Mouse (Mus musculus) CD4-positive helper T cell, adult 2 months (primary cell): ENCODE data around the gene Ccdc144b.

Experiments used
- DNase-seq: peaks from one replicate; pipeline ENCODE4 v3.0.0-alpha.2; 2012; ENCODE audit warnings: low read depth, missing footprints, low spot score

The Ccdc144b gene

DNA sequence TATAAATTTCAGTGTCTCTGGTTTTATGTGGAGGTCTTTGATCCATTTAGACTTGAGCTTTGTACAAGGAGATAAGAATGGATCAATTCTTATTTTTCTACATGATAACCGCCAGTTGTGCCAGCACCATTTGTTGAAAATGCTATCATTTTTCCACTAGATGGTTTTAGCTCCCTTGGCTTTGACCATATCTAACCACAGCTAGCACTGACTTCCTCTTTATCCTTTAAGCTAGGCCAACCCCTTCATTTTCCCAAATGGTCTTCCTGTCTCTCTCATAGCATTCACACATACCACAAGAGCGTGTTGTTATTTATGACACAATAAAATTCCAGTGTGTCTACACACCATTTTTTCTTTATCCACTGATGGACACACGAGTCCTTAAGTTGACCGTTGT, 23.4 kb downstream of the Ccdc144b start:
- DNase-seq, result no peak

GRCm38 (mm10) chr3:36025732-36026131, 27.6 kb downstream of the Ccdc144b start:
- no peak for DNase-seq

DNA sequence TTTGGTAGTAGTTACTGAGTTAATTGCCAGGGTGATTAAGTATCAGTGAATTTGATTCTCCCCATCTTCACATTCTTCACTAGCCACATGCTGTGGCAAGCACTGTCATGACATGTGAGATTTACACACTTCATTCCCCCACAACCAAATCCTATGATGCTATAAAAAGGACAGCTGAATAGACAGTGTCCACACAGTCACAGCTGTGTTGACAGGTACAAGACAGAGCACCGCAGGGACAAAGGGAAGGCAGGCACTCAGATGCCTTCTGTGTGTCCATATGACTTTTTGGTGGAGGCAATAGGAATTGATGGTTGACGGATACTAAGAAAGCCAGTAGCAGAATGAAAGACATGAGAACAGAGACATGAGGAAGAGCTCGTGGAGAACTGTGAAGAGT, 42.1 kb downstream of the Ccdc144b start:
- no peak for DNase-seq

- no peak for DNase-seq
Observed at GRCm38 (mm10) chr3:36008411-36009154, 44.8 kb downstream of the Ccdc144b start.

DNA sequence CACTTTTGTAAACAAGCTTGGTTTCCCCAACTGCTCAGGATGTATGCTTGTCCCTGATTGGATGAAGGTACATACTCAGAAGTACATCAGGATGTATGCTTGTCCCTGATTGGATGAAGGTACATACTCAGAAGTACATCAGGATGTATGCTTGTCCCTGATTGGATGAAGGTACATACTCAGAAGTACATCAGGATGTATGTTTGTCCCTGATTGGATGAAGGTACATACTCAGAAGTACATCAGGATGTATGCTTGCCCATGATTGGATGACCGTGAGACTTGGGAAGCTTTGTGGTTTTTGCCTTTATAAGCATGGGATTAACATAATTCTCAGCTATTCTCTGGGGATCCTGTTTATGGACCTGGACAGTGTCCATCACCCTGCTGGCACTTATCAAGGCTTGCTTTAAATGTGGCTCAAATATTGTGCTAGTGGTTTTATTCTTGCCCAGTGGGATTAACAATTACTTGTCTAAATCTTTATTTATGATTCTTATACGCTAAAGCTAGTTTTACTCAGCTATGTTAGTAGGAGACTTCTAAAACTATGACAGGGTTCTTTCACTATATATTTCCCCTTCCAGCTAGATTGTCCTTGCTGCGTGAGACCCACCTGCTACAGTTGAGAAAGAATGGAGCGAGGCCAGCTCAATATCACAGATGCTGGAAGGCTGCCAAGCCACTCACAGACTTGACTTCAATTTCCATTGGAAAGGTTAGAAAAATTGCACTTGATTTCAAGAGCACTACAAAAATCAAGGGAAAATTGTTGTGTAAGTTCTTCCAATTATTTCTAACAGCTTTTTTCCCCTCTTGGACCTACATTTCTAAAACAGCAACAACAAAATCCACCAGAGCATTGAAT, 49.1 kb downstream of the Ccdc144b start:
- DNase-seq, result no peak

DNA sequence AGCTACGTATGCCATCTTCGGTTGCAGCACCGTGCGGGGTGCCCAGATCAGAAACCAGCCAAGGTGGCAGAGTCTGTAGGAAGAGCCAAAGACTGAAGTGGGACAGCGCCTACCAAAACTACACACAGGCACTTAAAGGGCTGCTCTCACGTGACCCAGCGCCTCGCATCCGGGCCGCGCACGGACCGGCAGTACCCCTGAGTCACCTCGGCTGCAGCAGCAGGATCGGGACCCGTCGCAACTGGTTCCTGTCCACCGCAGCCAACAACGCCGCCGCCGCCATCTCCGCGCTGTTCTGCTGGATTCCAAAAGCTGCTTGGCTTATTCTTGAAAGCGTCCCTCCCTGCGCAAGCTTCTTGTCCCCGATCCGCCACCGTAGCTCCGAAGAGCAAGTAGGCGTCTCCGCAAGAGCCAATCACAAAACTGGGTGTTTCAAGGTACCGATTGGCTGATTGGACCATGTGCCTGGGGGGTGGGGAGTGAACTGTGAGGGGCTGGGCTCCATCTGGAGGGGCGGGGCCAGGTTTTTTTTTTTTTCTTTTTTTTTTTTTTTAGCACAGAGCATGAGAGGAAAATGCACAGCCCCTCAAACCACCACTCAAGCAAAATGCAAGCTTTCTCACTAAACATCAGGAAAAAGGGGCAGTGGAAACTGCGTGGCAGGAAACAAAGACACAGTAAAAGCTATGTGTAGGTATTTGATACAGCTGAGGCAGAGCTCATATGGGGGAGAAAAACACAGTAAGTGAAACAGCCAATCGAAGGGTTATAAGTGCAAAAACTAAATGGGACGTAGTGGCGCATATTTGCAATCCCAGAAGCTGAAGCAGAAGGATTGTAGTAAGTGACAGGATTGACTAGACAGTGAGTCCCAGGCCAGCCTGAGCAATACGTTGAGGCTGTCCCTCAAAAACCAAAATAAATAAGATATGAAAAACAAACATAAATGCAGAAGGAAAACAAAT, 52.8 kb downstream of the Ccdc144b start, which contains the start of gene Mccc1:
Gene Mccc1 (minus strand): TSS at position 404 of the 965 bp plus-strand sequence.
- DNase-seq, result peak; percentile 95

DNA sequence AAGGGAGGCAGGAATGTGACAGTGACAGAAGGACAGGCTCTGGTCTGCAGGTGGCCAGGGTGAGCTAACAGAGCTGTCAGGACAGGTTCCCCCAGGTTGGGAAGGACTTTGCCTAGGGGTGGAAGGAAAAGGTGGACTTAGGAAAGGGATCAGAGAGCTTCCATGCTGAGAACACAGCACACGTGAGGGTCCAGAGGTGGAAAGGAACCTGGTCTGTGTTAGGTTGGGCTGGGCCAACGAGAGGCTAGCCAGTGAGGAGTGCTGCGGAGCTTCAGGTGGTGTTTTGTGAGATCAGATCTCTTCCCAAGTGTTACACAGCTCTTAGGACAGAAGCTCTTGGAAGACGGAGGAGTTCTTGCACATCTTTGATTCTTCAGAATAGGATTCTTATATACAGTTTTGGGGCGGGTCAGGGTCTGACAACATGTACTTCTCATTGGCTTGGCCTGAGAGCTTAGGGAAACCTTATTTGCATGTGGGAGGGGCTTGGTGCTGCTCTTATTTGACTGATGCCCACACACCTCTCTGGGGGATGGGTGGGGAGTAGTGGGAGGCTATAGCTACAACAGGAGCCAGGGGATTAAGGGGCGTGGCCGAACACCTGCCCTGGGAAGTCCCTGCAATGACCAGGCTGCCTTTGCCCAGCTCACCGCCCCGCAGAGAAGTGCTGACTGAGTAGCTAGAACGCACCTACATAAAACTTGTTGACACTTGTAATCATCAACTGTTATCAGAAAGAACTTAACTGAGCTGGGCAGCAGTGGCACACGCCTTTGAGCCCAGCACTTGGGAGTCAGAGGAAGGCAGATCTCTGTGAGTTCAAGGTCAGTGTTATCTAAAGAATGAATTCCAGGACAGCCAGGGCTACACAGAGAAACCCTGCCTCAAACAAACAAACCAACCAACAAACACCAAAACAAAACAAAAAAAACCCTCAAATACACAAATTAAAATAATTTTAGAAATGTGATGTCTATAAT, 58.5 kb downstream of the Ccdc144b start:
- no peak for DNase-seq

GRCm38 (mm10) chr3:35990715-35991114, 62.6 kb downstream of the Ccdc144b start:
- DNase-seq, result no peak

DNA sequence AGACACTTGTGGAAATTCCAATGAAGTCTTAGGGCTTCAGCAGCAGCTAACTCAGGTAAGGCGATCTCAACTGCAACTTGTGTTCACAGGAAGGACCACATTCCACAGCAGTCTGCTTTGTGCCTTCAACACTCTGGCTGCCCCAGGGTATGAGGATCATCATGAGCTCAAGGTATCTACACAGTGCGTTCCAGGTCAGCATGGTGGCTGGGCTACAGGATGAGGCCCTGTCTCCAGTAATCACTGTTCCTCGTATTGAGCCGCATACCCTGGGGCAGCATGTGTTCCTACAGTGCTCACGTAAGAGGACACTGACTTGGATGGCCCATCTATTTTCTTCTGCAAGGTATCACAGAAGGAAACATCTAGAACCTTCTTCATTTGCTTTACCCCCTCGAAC, 65.3 kb downstream of the Ccdc144b start:
- no peak for DNase-seq

- no peak for DNase-seq
Observed at GRCm38 (mm10) chr3:35986266-35986665, 67.1 kb downstream of the Ccdc144b start.

DNA sequence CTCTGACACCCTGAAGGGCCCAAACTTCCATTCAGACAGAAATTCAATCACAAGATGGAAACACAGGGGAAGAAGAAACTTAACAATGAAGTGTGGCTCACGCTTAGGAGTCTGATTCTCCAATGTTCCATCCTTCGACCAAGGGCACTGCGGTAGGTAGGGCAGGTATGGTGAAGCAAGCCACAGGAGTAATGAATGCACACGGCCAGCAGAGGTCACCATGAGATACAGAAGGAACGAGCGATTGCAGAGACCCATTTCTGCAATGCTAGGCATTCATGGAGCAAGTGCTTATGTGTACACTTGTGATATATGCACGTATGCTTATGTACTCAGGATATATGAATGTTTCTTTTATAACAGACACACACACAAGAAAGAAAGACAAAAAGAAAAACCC, 79.8 kb downstream of the Ccdc144b start:
- DNase-seq, result peak; percentile 55

- peak; percentile 15 for DNase-seq
Observed at GRCm38 (mm10) chr3:35972985-35973384, 80.4 kb downstream of the Ccdc144b start.

- no peak for DNase-seq
Observed at GRCm38 (mm10) chr3:35971149-35971548, 82.2 kb downstream of the Ccdc144b start.

GRCm38 (mm10) chr3:35970441-35970840, 82.9 kb downstream of the Ccdc144b start:
- DNase-seq, result no peak

- DNase-seq, result no peak
Observed at GRCm38 (mm10) chr3:35967366-35967921, 85.9 kb downstream of the Ccdc144b start.

- DNase-seq, result no peak
Observed at GRCm38 (mm10) chr3:35966493-35966892, 86.9 kb downstream of the Ccdc144b start.

DNA sequence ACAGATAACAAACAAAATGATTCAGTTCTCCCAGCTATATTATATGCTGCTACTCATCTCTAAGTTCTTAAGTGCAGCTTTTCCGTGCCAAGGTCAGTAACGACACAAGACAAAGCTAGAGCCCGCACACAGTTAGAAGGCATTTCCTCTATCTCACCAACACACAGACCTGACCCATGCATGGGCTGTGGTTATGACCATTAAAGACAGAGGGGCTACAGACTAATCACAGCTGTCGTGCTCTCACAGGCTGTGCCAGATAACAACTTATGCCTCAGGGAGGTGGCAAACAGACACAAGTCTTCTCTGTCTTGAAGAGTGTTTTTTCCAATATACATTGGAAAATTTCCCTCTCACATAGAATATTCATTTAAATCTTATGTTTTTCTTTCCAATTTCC, 88.4 kb downstream of the Ccdc144b start:
- DNase-seq, result no peak

- DNase-seq, result no peak
Observed at GRCm38 (mm10) chr3:35963921-35964320, 89.4 kb downstream of the Ccdc144b start.

DNA sequence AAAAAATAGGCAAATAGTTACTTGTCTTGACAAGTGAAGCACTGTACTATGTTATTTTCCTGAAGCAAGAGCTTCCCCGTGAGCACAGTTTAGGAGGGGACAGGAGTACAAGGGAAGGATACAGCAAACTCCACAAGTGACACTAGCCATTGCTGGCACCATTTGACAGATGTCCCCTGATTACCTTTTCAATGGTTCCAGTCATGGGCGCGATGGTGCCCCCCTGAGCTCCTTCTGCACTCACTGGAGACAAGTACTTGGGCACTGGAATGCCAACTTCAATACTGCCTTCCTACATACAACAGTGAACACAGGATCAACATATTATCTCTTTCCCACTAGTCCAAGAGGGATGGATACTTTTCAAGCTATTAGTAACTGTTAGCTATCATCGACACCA, 89.9 kb downstream of the Ccdc144b start:
- no peak for DNase-seq

DNA sequence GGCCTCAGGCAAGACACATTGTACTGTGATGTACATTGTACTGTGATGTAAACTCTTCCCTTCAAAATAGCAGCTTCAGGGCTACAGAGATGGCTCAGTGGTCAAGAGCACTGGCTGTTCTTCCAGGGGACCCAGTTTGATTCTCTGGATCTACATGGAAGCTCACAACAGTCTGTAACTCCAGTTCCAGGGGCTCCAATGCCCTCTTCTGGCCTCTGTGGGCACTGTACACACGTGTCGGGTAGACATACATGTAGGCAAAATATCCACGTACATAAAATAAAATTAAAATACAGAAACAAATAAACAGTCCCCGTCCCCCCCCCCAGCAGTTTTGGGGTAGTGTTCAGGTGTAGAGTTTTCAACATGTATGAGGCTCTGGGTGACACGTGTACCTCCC, 90.4 kb downstream of the Ccdc144b start:
- DNase-seq, result no peak
